Mouse (Mus musculus): Measurements from ENCODE around the gene Il5. TPM values are rescaled to one million over a fixed set of nuclear protein-coding genes. Genes with fewer than 3 reads are reported as not detected.

The Il5 gene
- polyA plus RNA-seq, 1 experiment from 2014 or later: not detected

- Histone ChIP-seq H3K27ac (replicated peaks) (no peak overlapping the region), H3K9ac (no peak overlapping the region), H3K4me2 (no peak overlapping the region), H3K36me3 (no peaks in the 10 kb centered on the region), H3K27me3 (peaks cover 14% of the 10 kb centered on the region), H3K4me1 (replicated peaks) (peaks cover 12% of the 10 kb centered on the region), H3K9me3 (no peaks in the 10 kb centered on the region), H3K4me3 (no peak overlapping the region)
- 89% methylated on average over 16 of the region's 16 CpGs for WGBS
- ATAC-seq (ENCODE audit: low FRiP score, low read depth): no peak
Observed at GRCm38 (mm10) chr11:53773641-53774360, 53.2 kb downstream of the Il5 start.

Small RNAs within 50 kb of the gene (microRNA-seq; reads per million reads assigned to microRNA genes)
- gene Mir7671: not detected

Other genes starting within 250 kb of the Il5 start
- 0.38 TPM in 1 of 2 replicates, not detected in the other for gene Gm9945, start 240.6 kb upstream of the Il5 start, polyA plus RNA-seq (2015; fragmentation: Nextera tagmentation; extraction: Ambion mirVana)
- gene Sowaha, start 240.5 kb upstream of the Il5 start, polyA plus RNA-seq (2015; fragmentation: Nextera tagmentation; extraction: Ambion mirVana): 1.3 and 1.6 TPM in 2 replicates
- 18.6 and 20.7 TPM in 2 replicates for gene Sept8, start 201.5 kb upstream of the Il5 start, polyA plus RNA-seq (2015; fragmentation: Nextera tagmentation; extraction: Ambion mirVana)
- gene Kif3a, start 153.4 kb upstream of the Il5 start, polyA plus RNA-seq (2015; fragmentation: Nextera tagmentation; extraction: Ambion mirVana): 318 and 324 TPM in 2 replicates
- 3.6 and 5.8 TPM in 2 replicates for gene Il4, start 102.1 kb upstream of the Il5 start, polyA plus RNA-seq (2015; fragmentation: Nextera tagmentation; extraction: Ambion mirVana)
- gene Il13, start 86.1 kb upstream of the Il5 start, polyA plus RNA-seq (2015; fragmentation: Nextera tagmentation; extraction: Ambion mirVana): not detected in 2 replicates
- gene Rad50, start 13.5 kb upstream of the Il5 start, polyA plus RNA-seq (2015; fragmentation: Nextera tagmentation; extraction: Ambion mirVana): 12.2 and 12.3 TPM in 2 replicates
- gene Irf1, start 49.2 kb downstream of the Il5 start, polyA plus RNA-seq (2015; fragmentation: Nextera tagmentation; extraction: Ambion mirVana): 3.7 and 4.8 TPM in 2 replicates
- not detected in 2 replicates for gene Gm17334, start 52.4 kb downstream of the Il5 start, polyA plus RNA-seq (2015; fragmentation: Nextera tagmentation; extraction: Ambion mirVana)
- 0.35 TPM in 1 of 2 replicates, not detected in the other for gene Gm12216, start 138.5 kb downstream of the Il5 start, polyA plus RNA-seq (2015; fragmentation: Nextera tagmentation; extraction: Ambion mirVana)
- 10.9 and 12.1 TPM in 2 replicates for gene Slc22a5, start 170.9 kb downstream of the Il5 start, polyA plus RNA-seq (2015; fragmentation: Nextera tagmentation; extraction: Ambion mirVana)